Mouse (Mus musculus): ENCODE measurements at regions not wholly inside any gene's neighbourhood (a gene's known extent, or its start where the extent isn't known, plus 50 kb on each side); places are given as distances from the start of the nearest gene placed in this dataset.
A peak's percentile ranks its signal among the peaks of the same experiment; 100 is the strongest.

- Histone ChIP-seq H3K4me1 (replicated peaks; ENCODE audit: control insufficient read depth, insufficient read depth, low read length) (no peaks in the 10 kb centered on the region), H3K4me3 (replicated peaks; ENCODE audit: low read length) (no peak overlapping the region), H3K9me3 (ENCODE audit: control insufficient read depth, low read length) (no peaks in the 10 kb centered on the region), H3K4me2 (ENCODE audit: low read length) (no peak overlapping the region), H3K36me3 (ENCODE audit: control insufficient read depth, insufficient read depth) (no peaks in the 10 kb centered on the region), H3K27me3 (replicated peaks; ENCODE audit: control insufficient read depth, insufficient read depth, low read length) (no peaks in the 10 kb centered on the region), H3K9ac (replicated peaks; ENCODE audit: low read depth, low read length) (no peak overlapping the region), H3K27ac (ENCODE audit: low read length) (no peak overlapping the region)
- 92% methylated on average over 2 of the region's 2 CpGs for WGBS
- ATAC-seq = no peak
Observed at GRCm38 (mm10) chr4:84196732-84197131, 478.3 kb downstream of the Bnc2 start.

- H3K4me1 ChIP-seq (replicated peaks; ENCODE audit: control insufficient read depth, insufficient read depth, low read length) = 0 out of 2 replicates have a peak, but pooled peaks cover 3% of the 10 kb centered on the region
- no peak for ATAC-seq
- no peak overlapping the region for H3K9ac ChIP-seq (replicated peaks; ENCODE audit: low read depth, low read length)
- no peak overlapping the region for H3K4me3 ChIP-seq (replicated peaks; ENCODE audit: low read length)
- H3K4me2 ChIP-seq (ENCODE audit: low read length) = no peak overlapping the region
- WGBS = 94% methylated on average over 4 of the region's 4 CpGs
- H3K9me3 ChIP-seq (ENCODE audit: control insufficient read depth, low read length) = no peaks in the 10 kb centered on the region
- no peak overlapping the region for H3K27ac ChIP-seq (ENCODE audit: low read length)
- H3K36me3 ChIP-seq (ENCODE audit: control insufficient read depth, insufficient read depth) = no peaks in the 10 kb centered on the region
- no peaks in the 10 kb centered on the region for H3K27me3 ChIP-seq (replicated peaks; ENCODE audit: control insufficient read depth, insufficient read depth, low read length)
Observed at GRCm38 (mm10) chr4:84198176-84198575, 476.9 kb downstream of the Bnc2 start.

- Histone ChIP-seq H3K4me1 (replicated peaks; ENCODE audit: control insufficient read depth, insufficient read depth, low read length) (0 out of 2 replicates have a peak, but pooled peaks cover 3% of the 10 kb centered on the region), H3K4me3 (replicated peaks; ENCODE audit: low read length) (no peak overlapping the region), H3K9me3 (ENCODE audit: control insufficient read depth, low read length) (no peaks in the 10 kb centered on the region), H3K4me2 (ENCODE audit: low read length) (no peak overlapping the region), H3K27ac (ENCODE audit: low read length) (no peak overlapping the region), H3K9ac (replicated peaks; ENCODE audit: low read depth, low read length) (no peak overlapping the region), H3K27me3 (replicated peaks; ENCODE audit: control insufficient read depth, insufficient read depth, low read length) (no peaks in the 10 kb centered on the region), H3K36me3 (ENCODE audit: control insufficient read depth, insufficient read depth) (no peaks in the 10 kb centered on the region)
- peak; percentile 52 for ATAC-seq
- 38% methylated on average over 9 of the region's 9 CpGs for WGBS
Observed at GRCm38 (mm10) chr4:84199181-84199656, 475.9 kb downstream of the Bnc2 start.

GRCm38 (mm10) chr4:84201001-84201400 is 474.1 kb downstream of the Bnc2 start:
- 66% methylated on average over 3 of the region's 3 CpGs for WGBS
- no peak for ATAC-seq

GRCm38 (mm10) chr4:84202231-84202630 is 472.8 kb downstream of the Bnc2 start:
- ATAC-seq = peak; percentile 20; the same call in 1 of the 2 replicates
- WGBS = 8% methylated on average over 2 of the region's 2 CpGs
- no peak overlapping the region for H3K4me2 ChIP-seq (ENCODE audit: low read length)
- no peaks in the 10 kb centered on the region for H3K9me3 ChIP-seq (ENCODE audit: control insufficient read depth, low read length)
- H3K4me3 ChIP-seq (replicated peaks; ENCODE audit: low read length) = no peak overlapping the region
- no peaks in the 10 kb centered on the region for H3K36me3 ChIP-seq (ENCODE audit: control insufficient read depth, insufficient read depth)
- H3K27ac ChIP-seq (ENCODE audit: low read length) = no peak overlapping the region
- H3K9ac ChIP-seq (replicated peaks; ENCODE audit: low read depth, low read length) = no peak overlapping the region
- no peaks in the 10 kb centered on the region for H3K27me3 ChIP-seq (replicated peaks; ENCODE audit: control insufficient read depth, insufficient read depth, low read length)
- H3K4me1 ChIP-seq (replicated peaks; ENCODE audit: control insufficient read depth, insufficient read depth, low read length) = 0 out of 2 replicates have a peak, but pooled peaks cover 3% of the 10 kb centered on the region

More at GRCm38 (mm10) chr4:84201001-84201400, 474.1 kb downstream of the Bnc2 start:
- Histone ChIP-seq H3K4me1 (replicated peaks; ENCODE audit: control insufficient read depth, insufficient read depth, low read length) (0 out of 2 replicates have a peak, but pooled peaks cover 3% of the 10 kb centered on the region), H3K4me3 (replicated peaks; ENCODE audit: low read length) (no peak overlapping the region), H3K9me3 (ENCODE audit: control insufficient read depth, low read length) (no peaks in the 10 kb centered on the region), H3K4me2 (ENCODE audit: low read length) (no peak overlapping the region), H3K36me3 (ENCODE audit: control insufficient read depth, insufficient read depth) (no peaks in the 10 kb centered on the region), H3K27me3 (replicated peaks; ENCODE audit: control insufficient read depth, insufficient read depth, low read length) (no peaks in the 10 kb centered on the region), H3K27ac (ENCODE audit: low read length) (no peak overlapping the region), H3K9ac (replicated peaks; ENCODE audit: low read depth, low read length) (no peak overlapping the region)

GRCm38 (mm10) chr4:84203680-84204079 is 471.4 kb downstream of the Bnc2 start:
- H3K9ac ChIP-seq (replicated peaks; ENCODE audit: low read depth, low read length) = no peak overlapping the region
- WGBS = 91% methylated on average over 1 of the region's 1 CpGs
- no peak for ATAC-seq

GRCm38 (mm10) chr4:84204777-84205176 is 470.3 kb downstream of the Bnc2 start:
- Histone ChIP-seq H3K9me3 (ENCODE audit: control insufficient read depth, low read length) (no peaks in the 10 kb centered on the region), H3K4me2 (ENCODE audit: low read length) (no peak overlapping the region), H3K9ac (replicated peaks; ENCODE audit: low read depth, low read length) (no peak overlapping the region), H3K36me3 (ENCODE audit: control insufficient read depth, insufficient read depth) (no peaks in the 10 kb centered on the region), H3K4me3 (replicated peaks; ENCODE audit: low read length) (no peak overlapping the region), H3K4me1 (replicated peaks; ENCODE audit: control insufficient read depth, insufficient read depth, low read length) (0 out of 2 replicates have a peak, but pooled peaks cover 3% of the 10 kb centered on the region), H3K27me3 (replicated peaks; ENCODE audit: control insufficient read depth, insufficient read depth, low read length) (no peaks in the 10 kb centered on the region), H3K27ac (ENCODE audit: low read length) (no peak overlapping the region)
- ATAC-seq = no peak

More at GRCm38 (mm10) chr4:84203680-84204079, 471.4 kb downstream of the Bnc2 start:
- Histone ChIP-seq H3K27me3 (replicated peaks; ENCODE audit: control insufficient read depth, insufficient read depth, low read length) (no peaks in the 10 kb centered on the region), H3K27ac (ENCODE audit: low read length) (no peak overlapping the region), H3K4me3 (replicated peaks; ENCODE audit: low read length) (no peak overlapping the region), H3K36me3 (ENCODE audit: control insufficient read depth, insufficient read depth) (no peaks in the 10 kb centered on the region), H3K9me3 (ENCODE audit: control insufficient read depth, low read length) (no peaks in the 10 kb centered on the region), H3K4me1 (replicated peaks; ENCODE audit: control insufficient read depth, insufficient read depth, low read length) (0 out of 2 replicates have a peak, but pooled peaks cover 3% of the 10 kb centered on the region), H3K4me2 (ENCODE audit: low read length) (no peak overlapping the region)

- 71% methylated on average over 1 of the region's 1 CpGs for WGBS
- Histone ChIP-seq H3K4me1 (replicated peaks; ENCODE audit: control insufficient read depth, insufficient read depth, low read length) (peaks cover 7% of the 10 kb centered on the region; the same call in 1 of the 2 replicates), H3K27ac (ENCODE audit: low read length) (no peak overlapping the region), H3K4me2 (ENCODE audit: low read length) (no peak overlapping the region), H3K36me3 (ENCODE audit: control insufficient read depth, insufficient read depth) (no peaks in the 10 kb centered on the region), H3K4me3 (replicated peaks; ENCODE audit: low read length) (no peak overlapping the region), H3K9ac (replicated peaks; ENCODE audit: low read depth, low read length) (no peak overlapping the region), H3K27me3 (replicated peaks; ENCODE audit: control insufficient read depth, insufficient read depth, low read length) (no peaks in the 10 kb centered on the region), H3K9me3 (ENCODE audit: control insufficient read depth, low read length) (no peaks in the 10 kb centered on the region)
- no peak for ATAC-seq
Observed at GRCm38 (mm10) chr4:84208175-84208574, 466.9 kb downstream of the Bnc2 start.

- ATAC-seq = no peak
- Histone ChIP-seq H3K36me3 (ENCODE audit: control insufficient read depth, insufficient read depth) (no peaks in the 10 kb centered on the region), H3K4me3 (replicated peaks; ENCODE audit: low read length) (no peak overlapping the region), H3K4me1 (replicated peaks; ENCODE audit: control insufficient read depth, insufficient read depth, low read length) (peaks cover 7% of the 10 kb centered on the region; the same call in 1 of the 2 replicates), H3K9ac (replicated peaks; ENCODE audit: low read depth, low read length) (no peak overlapping the region), H3K4me2 (ENCODE audit: low read length) (no peak overlapping the region), H3K27me3 (replicated peaks; ENCODE audit: control insufficient read depth, insufficient read depth, low read length) (no peaks in the 10 kb centered on the region), H3K27ac (ENCODE audit: low read length) (no peak overlapping the region), H3K9me3 (ENCODE audit: control insufficient read depth, low read length) (no peaks in the 10 kb centered on the region)
- 95% methylated on average over 2 of the region's 2 CpGs for WGBS
Observed at GRCm38 (mm10) chr4:84209538-84209937, 465.5 kb downstream of the Bnc2 start.

Measured in forebrain, embryonic 16.5 days (tissue).